In genomic region chr8:70283136-70284077, GRCm38 (mm10) we compare ENCODE assay signal across 8 mouse cellular contexts. TPM values are rescaled to one million over a fixed set of nuclear protein-coding genes. Genes with fewer than 3 reads are reported as not detected.
A peak's percentile ranks its signal among the peaks of the same experiment; 100 is the strongest.
DNase-seq lines count a peak whose midpoint lies in the region; TF ChIP-seq lines count a peak whose summit lies in the region.

No protein-coding gene starts in this region.

- peak; percentile 36 for DNase-seq in kidney, adult 11 months
- no peak for DNase-seq in kidney, adult 9 months
- peak; percentile 41 for DNase-seq in MEL (ENCODE audit: low read depth, low spot score)
- DNase-seq in forebrain, embryonic 10.5 days (ENCODE audit: extremely low spot score, low spot score): no peak
- peak; percentile 28 for DNase-seq in kidney, adult 2 months
- DNase-seq in urinary bladder, postnatal 36 days (ENCODE audit: low spot score in 2 of 2): peak; percentile 49 to 55
- no peak for DNase-seq in frontal cortex, postnatal 25 days (ENCODE audit: low spot score in 2 of 2)

- H3K27me3 ChIP-seq in MEL (ENCODE audit: control insufficient read depth in 1 of 2, insufficient read depth in 2 of 2, low read length in 2 of 2): no peaks in the 10 kb centered on the region
- no peaks in the 10 kb centered on the region for H3K27me3 ChIP-seq in forebrain, embryonic 10.5 days (ENCODE audit: poor library complexity, severe bottlenecking)
- H3K27me3 ChIP-seq in kidney, adult 2 months (replicated peaks; ENCODE audit: control insufficient read depth, insufficient read depth, low read length): no peaks in the 10 kb centered on the region
- no peaks in the 10 kb centered on the region for H3K27me3 ChIP-seq in megakaryocyte, embryonic 14.5 days (replicated peaks)

- H3K9me3 ChIP-seq in MEL (replicated peaks; ENCODE audit: insufficient read depth, low read length): no peaks in the 10 kb centered on the region
- H3K9me3 ChIP-seq in forebrain, embryonic 10.5 days: peaks cover 18% of the 10 kb centered on the region
- no peaks in the 10 kb centered on the region for H3K9me3 ChIP-seq in megakaryocyte, embryonic 14.5 days

- 1% methylated on average over 55 of the region's 55 CpGs for WGBS in forebrain, embryonic 10.5 days
- 2% methylated on average over 55 of the region's 55 CpGs for WGBS in kidney, adult 2 months

- H3K36me3 ChIP-seq in MEL (ENCODE audit: control insufficient read depth in 1 of 2, insufficient read depth in 2 of 2, low read length in 2 of 2): peaks cover 0 to 2% of the 10 kb centered on the region in 2 experiments; a peak in 2 of 4 replicates
- peaks cover 42% of the 10 kb centered on the region for H3K36me3 ChIP-seq in forebrain, embryonic 10.5 days (replicated peaks)
- no peaks in the 10 kb centered on the region for H3K36me3 ChIP-seq in kidney, adult 2 months (ENCODE audit: control insufficient read depth, insufficient read depth, low read length)
- peaks cover 52% of the 10 kb centered on the region for H3K36me3 ChIP-seq in megakaryocyte, embryonic 14.5 days (replicated peaks; ENCODE audit: low read length)

- peak overlapping the region; percentile 89 to 90 for H3K4me3 ChIP-seq in MEL (ENCODE audit: control insufficient read depth in 1 of 2, insufficient read depth in 1 of 2, low read depth in 2 of 2, low read length in 2 of 2)
- peak overlapping the region; percentile 97 for H3K4me3 ChIP-seq in forebrain, embryonic 10.5 days
- H3K4me3 ChIP-seq in kidney, adult 2 months (ENCODE audit: insufficient read depth, low read depth, low read length): peak overlapping the region; percentile 88
- peak overlapping the region; percentile 92 for H3K4me3 ChIP-seq in megakaryocyte, embryonic 14.5 days (replicated peaks)

- peaks cover 0 to 10% of the 10 kb centered on the region in 2 experiments; a peak in 3 of 4 replicates for H3K4me1 ChIP-seq in MEL (ENCODE audit: control insufficient read depth in 1 of 2, insufficient read depth in 2 of 2, low read length in 2 of 2)
- peaks cover 52% of the 10 kb centered on the region for H3K4me1 ChIP-seq in forebrain, embryonic 10.5 days
- peaks cover 4% of the 10 kb centered on the region; the same call in 1 of the 2 replicates for H3K4me1 ChIP-seq in kidney, adult 2 months (ENCODE audit: control insufficient read depth, insufficient read depth, low read length)
- peaks cover 68% of the 10 kb centered on the region for H3K4me1 ChIP-seq in megakaryocyte, embryonic 14.5 days

- H3K27ac ChIP-seq in MEL (ENCODE audit: control insufficient read depth, low read depth, low read length): peak overlapping the region; percentile 39; the same call in 1 of the 2 replicates
- peak overlapping the region; percentile 99 for H3K27ac ChIP-seq in forebrain, embryonic 10.5 days
- H3K27ac ChIP-seq in kidney, adult 2 months (ENCODE audit: insufficient read depth, low read depth, low read length): 0 out of 2 replicates have a peak overlapping the region, but pooled peaks have one; percentile 7

- no peak for TF ChIP-seq CTCF in MEL (IDR thresholded peaks at IDR 0.05 in 2 of 3, conservative IDR thresholded peaks at IDR 0.05 in 1 of 3; ENCODE audit: control insufficient read depth in 1 of 3, insufficient read depth in 1 of 3, low read depth in 2 of 3, low read length in 3 of 3, poor library complexity in 1 of 3, severe bottlenecking in 1 of 3)
- no peak for TF ChIP-seq CTCF in kidney, adult 2 months (conservative IDR thresholded peaks at IDR 0.05; ENCODE audit: insufficient read depth, insufficient read length, low read depth, low read length)

- no peak for TF ChIP-seq EP300 in MEL (IDR thresholded peaks at IDR 0.05; ENCODE audit: low read depth in 1 of 2, low read length in 2 of 2)

- TF ChIP-seq RAD21 in MEL (IDR thresholded peaks at IDR 0.05; ENCODE audit: low read depth, low read length): no peak

- H3K9ac ChIP-seq in MEL (ENCODE audit: control insufficient read depth, low read depth, low read length, poor library complexity, severe bottlenecking): peak overlapping the region; percentile 97

- peaks cover 5% of the 10 kb centered on the region; the same call in 1 of the 2 replicates for H3K79me2 ChIP-seq in MEL (ENCODE audit: control insufficient read depth, insufficient read depth, low read length, poor library complexity)

- TF ChIP-seq POLR2A in MEL (IDR thresholded peaks at IDR 0.05; ENCODE audit: control insufficient read depth in 1 of 2, insufficient read depth in 1 of 2, low read depth in 1 of 2, low read length in 2 of 2, poor library complexity in 1 of 2): 0 out of 4 replicates have a peak, but pooled peaks of 1 of the 2 experiments have one; percentile 8
- no peak for TF ChIP-seq POLR2A in kidney, adult 2 months (IDR thresholded peaks at IDR 0.05; ENCODE audit: low read depth, low read length)

TF ChIP-seq in MEL, 35 proteins besides CTCF, POLR2A, EP300 and RAD21:
- TF ChIP-seq NELFE (IDR thresholded peaks at IDR 0.05; ENCODE audit: low read depth, low read length): no peak
- no peak for TF ChIP-seq BHLHE40 (IDR thresholded peaks at IDR 0.05; ENCODE audit: borderline replicate concordance, low read depth, low read length)
- no peak for TF ChIP-seq MYB (IDR thresholded peaks at IDR 0.05; ENCODE audit: low read depth, low read length)
- no peak for TF ChIP-seq CHD2 (IDR thresholded peaks at IDR 0.05; ENCODE audit: low read length)

RNA-seq across cellular contexts. Expression of gene Homer3, which starts 0.8 kb away (rescaled TPM):
- 8.2 and 12.2 TPM in 2 replicates for total RNA-seq in MEL (2012; rRNA removed)
- polyA plus RNA-seq in MEL (2012; ENCODE audit: insufficient read depth in 1 of 2, insufficient read length in 2 of 2, low read depth in 1 of 2, low replicate concordance in 2 of 2, missing spikeins in 1 of 2): 10 to 100 TPM in 1 of 2 experiments, not detected in 1; 22.8 TPM
- 115 and 120 TPM in 2 replicates for polyA plus RNA-seq in forebrain, embryonic 10.5 days (2016; fragmentation: Nextera tagmentation; extraction: Ambion mirVana)
- polyA plus RNA-seq in kidney, adult 2 months (2012; rRNA removed): 22.4 and 23.7 TPM in 2 replicates
- 192 and 246 TPM in 2 replicates for polyA plus RNA-seq in megakaryocyte, embryonic 14.5 days (2012; ENCODE audit: insufficient read depth, low replicate concordance)

RNA-seq across cellular contexts. Expression of gene Ddx49, which starts 18.9 kb away (rescaled TPM):
- 94.1 and 102 TPM in 2 replicates for total RNA-seq in MEL (2012; rRNA removed)
- polyA plus RNA-seq in MEL (2012; ENCODE audit: insufficient read depth in 1 of 2, insufficient read length in 2 of 2, low read depth in 1 of 2, low replicate concordance in 2 of 2, missing spikeins in 1 of 2): 100 to 1,000 TPM in 1 of 2 experiments, not detected in 1; 116 TPM
- 54.9 and 57.2 TPM in 2 replicates for polyA plus RNA-seq in forebrain, embryonic 10.5 days (2016; fragmentation: Nextera tagmentation; extraction: Ambion mirVana)
- 38.8 and 42.0 TPM in 2 replicates for polyA plus RNA-seq in kidney, adult 2 months (2012; rRNA removed)
- 29.5 and 36.4 TPM in 2 replicates for polyA plus RNA-seq in megakaryocyte, embryonic 14.5 days (2012; ENCODE audit: insufficient read depth, low replicate concordance)

RNA-seq across cellular contexts. Expression of gene Cope, which starts 18.9 kb away (rescaled TPM):
- total RNA-seq in MEL (2012; rRNA removed): 132 and 134 TPM in 2 replicates
- 100 to 1,000 TPM in 1 of 2 experiments, not detected in 1; 232 TPM for polyA plus RNA-seq in MEL (2012; ENCODE audit: insufficient read depth in 1 of 2, insufficient read length in 2 of 2, low read depth in 1 of 2, low replicate concordance in 2 of 2, missing spikeins in 1 of 2)
- polyA plus RNA-seq in forebrain, embryonic 10.5 days (2016; fragmentation: Nextera tagmentation; extraction: Ambion mirVana): 286 and 300 TPM in 2 replicates
- 277 and 300 TPM in 2 replicates for polyA plus RNA-seq in kidney, adult 2 months (2012; rRNA removed)
- polyA plus RNA-seq in megakaryocyte, embryonic 14.5 days (2012; ENCODE audit: insufficient read depth, low replicate concordance): 335 and 566 TPM in 2 replicates

RNA-seq across cellular contexts. Expression of gene Cers1, which starts 32.2 kb away (rescaled TPM):
- total RNA-seq in MEL (2012; rRNA removed): 3.4 and 5.0 TPM in 2 replicates
- polyA plus RNA-seq in MEL (2012; ENCODE audit: insufficient read depth in 1 of 2, insufficient read length in 2 of 2, low read depth in 1 of 2, low replicate concordance in 2 of 2, missing spikeins in 1 of 2): 1 to 10 TPM in 1 of 2 experiments, not detected in 1; 7.7 TPM
- 4.1 and 4.5 TPM in 2 replicates for polyA plus RNA-seq in forebrain, embryonic 10.5 days (2016; fragmentation: Nextera tagmentation; extraction: Ambion mirVana)
- 0.58 and 0.66 TPM in 2 replicates for polyA plus RNA-seq in kidney, adult 2 months (2012; rRNA removed)
- 0.55 and 1.8 TPM in 2 replicates for polyA plus RNA-seq in megakaryocyte, embryonic 14.5 days (2012; ENCODE audit: insufficient read depth, low replicate concordance)

RNA-seq across cellular contexts. Expression of gene Gdf1, which starts 46.2 kb away (rescaled TPM):
- total RNA-seq in MEL (2012; rRNA removed): 1.9 and 2.6 TPM in 2 replicates
- 1 to 10 TPM in 1 of 2 experiments, not detected in 1; 1.9 TPM for polyA plus RNA-seq in MEL (2012; ENCODE audit: insufficient read depth in 1 of 2, insufficient read length in 2 of 2, low read depth in 1 of 2, low replicate concordance in 2 of 2, missing spikeins in 1 of 2)
- polyA plus RNA-seq in forebrain, embryonic 10.5 days (2016; fragmentation: Nextera tagmentation; extraction: Ambion mirVana): 3.7 and 4.6 TPM in 2 replicates
- polyA plus RNA-seq in kidney, adult 2 months (2012; rRNA removed): 0.08 TPM in 1 of 2 replicates, not detected in the other
- polyA plus RNA-seq in megakaryocyte, embryonic 14.5 days (2012; ENCODE audit: insufficient read depth, low replicate concordance): 0.26 TPM in 1 of 2 replicates, not detected in the other

Comparison
In these comparisons a context has a peak if more than half of its experiments do, and no peak if none do; other contexts are left out.
1. DNase-seq: peak in kidney, adult 11 months (single experiment), MEL (single experiment), kidney, adult 2 months (single experiment) and urinary bladder, postnatal 36 days (2 of 2); none in kidney, adult 9 months (single experiment), forebrain, embryonic 10.5 days (single experiment) and frontal cortex, postnatal 25 days (0 of 2).
2. H3K27ac ChIP-seq: peak in every context shown above with its lines; median percentile 99 in forebrain, embryonic 10.5 days; 39 in MEL; 7 in kidney, adult 2 months.
3. Peak in every context shown above with its lines, with median percentiles within 50 percentile points of each other: H3K4me3 ChIP-seq.